Mouse (Mus musculus): ENCODE results near the gene Mrps6. TPM values are rescaled to one million over a fixed set of nuclear protein-coding genes. Genes with fewer than 3 reads are reported as not detected.
"Not testable (repeated sequence)": the region's sequence is repeated elsewhere in the genome, so short reads cannot be mapped to it uniquely, and the experiment has no call there.

Mrps6 gene
- polyA plus RNA-seq, 1 experiment from 2014 or later, result 153 TPM

DNA sequence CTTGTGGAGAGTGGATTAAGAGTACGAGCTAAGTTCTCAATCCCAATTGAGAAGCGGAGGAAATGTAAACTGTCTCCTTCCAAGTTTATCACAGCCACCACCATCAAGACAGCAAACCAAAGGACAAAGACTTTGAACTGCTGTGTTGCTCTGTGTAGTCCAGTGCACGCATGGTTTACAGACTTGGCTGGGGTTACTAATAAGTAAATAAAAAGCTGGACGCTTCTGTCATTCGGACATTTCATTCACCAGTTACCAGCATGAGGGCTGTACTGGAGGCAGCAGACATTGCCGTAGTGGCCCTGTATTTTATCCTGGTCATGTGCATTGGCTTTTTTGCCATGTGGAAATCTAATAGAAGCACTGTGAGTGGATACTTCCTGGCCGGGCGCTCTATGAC is 18.7 kb downstream of the Mrps6 start:
- H3K27ac ChIP-seq (replicated peaks), result no peak overlapping the region
- no peaks in the 10 kb centered on the region for H3K4me1 ChIP-seq
- peaks cover 22% of the 10 kb centered on the region for H3K36me3 ChIP-seq
- no peak overlapping the region for H3K4me3 ChIP-seq
- ATAC-seq (replicated peaks), result no peak
- WGBS, result 98% methylated on average over 8 of the region's 8 CpGs
- H3K4me2 ChIP-seq (replicated peaks), result no peak overlapping the region
- H3K27me3 ChIP-seq, result no peaks in the 10 kb centered on the region
- no peaks in the 10 kb centered on the region for H3K9me3 ChIP-seq
- H3K9ac ChIP-seq (replicated peaks), result no peak overlapping the region

DNA sequence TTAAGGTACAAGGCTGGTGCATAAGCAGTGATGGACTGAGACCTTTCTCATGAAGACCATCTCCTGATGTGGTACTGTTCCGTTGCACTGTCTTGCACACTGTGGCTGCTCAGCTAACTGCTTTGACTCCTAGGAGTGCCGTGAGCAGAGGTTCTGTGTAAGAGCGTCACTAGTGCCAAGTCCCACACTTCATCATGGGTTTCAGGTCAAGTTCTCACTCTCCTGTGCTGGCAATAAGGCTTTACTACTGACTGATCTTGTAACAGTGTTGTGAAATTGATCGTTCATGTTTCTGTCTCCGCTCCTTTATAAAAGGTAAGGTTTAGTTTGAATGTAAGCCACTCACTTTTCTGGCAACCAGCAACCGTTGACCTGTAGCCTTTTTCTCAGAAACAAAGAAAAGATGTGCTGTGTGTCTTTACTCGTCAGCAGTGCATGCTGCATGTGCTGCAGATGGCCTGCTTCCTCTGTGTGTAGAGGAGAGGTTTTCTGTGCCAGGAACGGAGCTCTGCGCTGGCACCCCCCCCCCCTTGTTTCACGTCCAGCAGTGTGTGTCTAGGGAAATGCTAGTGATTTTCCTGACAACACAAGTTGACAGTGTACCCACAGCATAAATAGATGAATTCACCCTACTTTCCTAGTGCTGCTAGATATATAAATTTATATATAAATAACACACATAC is 25.8 kb downstream of the Mrps6 start:
- H3K4me1 ChIP-seq, result peaks cover 2% of the 10 kb centered on the region; the same call in 1 of the 2 replicates
- no peaks in the 10 kb centered on the region for H3K9me3 ChIP-seq
- H3K4me2 ChIP-seq (replicated peaks), result no peak overlapping the region
- peaks cover 6% of the 10 kb centered on the region; the same call in 1 of the 2 replicates for H3K36me3 ChIP-seq
- no peaks in the 10 kb centered on the region for H3K27me3 ChIP-seq
- no peak overlapping the region for H3K9ac ChIP-seq (replicated peaks)
- WGBS, result 67% methylated on average over 10 of the region's 10 CpGs
- ATAC-seq (replicated peaks), result no peak
- H3K4me3 ChIP-seq, result no peak overlapping the region
- no peak overlapping the region; the same call in 1 of the 2 replicates for H3K27ac ChIP-seq (replicated peaks)

DNA sequence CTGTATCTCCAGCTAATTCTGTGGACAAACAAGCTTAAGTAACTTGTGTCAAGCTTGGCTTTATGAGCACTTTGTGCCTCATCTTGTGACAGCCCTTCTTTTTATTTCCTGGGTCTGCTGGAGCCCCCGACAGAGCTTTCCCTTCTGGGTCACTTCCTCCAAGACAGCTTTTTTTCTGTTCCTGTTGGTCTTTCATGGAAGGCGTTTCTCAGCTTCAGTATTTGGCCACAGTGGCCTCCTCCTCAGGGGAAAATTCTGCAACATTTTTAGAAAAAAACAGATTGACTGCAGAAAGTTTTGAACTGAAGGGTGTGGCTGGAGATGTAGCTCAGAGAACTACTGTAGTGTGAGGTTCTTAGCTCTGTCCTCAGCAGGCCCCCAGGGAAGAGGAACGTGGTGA is 31.2 kb downstream of the Mrps6 start:
- H3K27me3 ChIP-seq, result no peaks in the 10 kb centered on the region
- ATAC-seq (replicated peaks), result no peak

DNA sequence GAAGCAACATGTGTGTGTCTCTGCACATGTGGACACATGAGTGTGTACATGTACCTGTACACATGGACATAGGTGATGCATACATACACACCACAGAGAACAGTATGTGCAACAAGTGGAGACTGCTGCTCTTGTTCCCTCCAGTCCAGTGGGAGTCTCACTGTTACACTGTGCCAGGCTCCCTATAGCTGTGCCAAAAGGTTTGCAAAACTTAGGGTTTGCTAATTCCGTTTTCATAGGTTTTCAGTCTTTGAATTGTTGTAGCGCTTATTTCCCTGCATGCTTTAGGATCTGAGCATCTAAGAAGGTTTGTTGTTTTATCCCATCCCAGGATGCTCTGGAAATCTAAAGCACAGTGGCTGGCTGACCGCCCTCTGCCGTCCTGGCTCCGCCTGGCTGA is 33.8 kb downstream of the Mrps6 start:
- Histone ChIP-seq H3K27me3 (no peaks in the 10 kb centered on the region), H3K4me2 (replicated peaks) (no peak overlapping the region), H3K27ac (replicated peaks) (no peak overlapping the region), H3K9ac (replicated peaks) (no peak overlapping the region), H3K4me3 (no peak overlapping the region), H3K9me3 (no peaks in the 10 kb centered on the region), H3K4me1 (no peaks in the 10 kb centered on the region), H3K36me3 (no peaks in the 10 kb centered on the region)
- 79% methylated on average over 5 of the region's 5 CpGs for WGBS
- ATAC-seq (replicated peaks), result no peak

More for the DNA sequence above, 31.2 kb downstream of the Mrps6 start:
- H3K36me3 ChIP-seq, result no peaks in the 10 kb centered on the region
- H3K4me3 ChIP-seq, result no peak overlapping the region
- no peak overlapping the region for H3K9ac ChIP-seq (replicated peaks)
- H3K9me3 ChIP-seq, result no peaks in the 10 kb centered on the region
- H3K27ac ChIP-seq (replicated peaks), result no peak overlapping the region
- H3K4me1 ChIP-seq, result no peaks in the 10 kb centered on the region
- no peak overlapping the region for H3K4me2 ChIP-seq (replicated peaks)
- 57% methylated on average over 3 of the region's 3 CpGs for WGBS

DNA sequence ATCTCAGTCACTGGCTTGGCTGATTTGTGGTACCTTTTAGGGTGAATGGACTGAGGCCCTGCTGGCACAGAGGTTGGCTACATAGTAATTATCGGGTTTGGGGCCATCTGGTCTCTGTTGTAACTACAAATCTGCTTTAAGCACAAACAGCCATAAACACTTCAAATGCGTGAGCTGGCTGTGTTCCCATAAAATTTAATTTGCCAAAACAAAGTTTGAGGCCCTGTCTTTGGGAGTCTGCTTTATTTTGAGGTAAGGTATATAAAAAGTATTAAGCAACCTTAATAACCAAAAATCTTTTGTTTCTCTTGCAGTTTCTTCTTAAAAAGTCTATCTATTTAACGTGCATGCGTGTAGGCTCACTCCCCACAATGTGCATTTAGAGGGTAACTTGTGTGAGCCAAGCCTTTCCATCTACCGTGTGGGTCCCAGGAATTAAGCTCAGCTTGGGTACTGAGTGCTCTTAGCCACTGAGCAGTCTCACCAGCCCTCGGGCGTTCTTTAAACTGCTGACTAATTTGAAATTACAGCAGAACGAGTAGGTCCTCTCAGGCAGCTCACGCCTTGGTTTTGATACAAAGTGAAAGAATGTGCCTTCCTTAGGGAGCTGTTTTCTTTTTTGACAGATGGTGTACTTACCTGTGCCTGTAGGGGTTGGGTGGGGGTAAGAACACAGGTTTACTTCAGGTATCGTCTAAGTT is 40.4 kb downstream of the Mrps6 start:
- Histone ChIP-seq H3K27me3 (no peaks in the 10 kb centered on the region), H3K9ac (replicated peaks) (no peak overlapping the region), H3K4me2 (replicated peaks) (no peak overlapping the region), H3K4me1 (peaks cover 8% of the 10 kb centered on the region), H3K4me3 (no peak overlapping the region), H3K36me3 (no peaks in the 10 kb centered on the region), H3K9me3 (no peaks in the 10 kb centered on the region), H3K27ac (replicated peaks) (no peak overlapping the region)
- no peak for ATAC-seq (replicated peaks)
- WGBS, result 69% methylated on average over 10 of the region's 10 CpGs

DNA sequence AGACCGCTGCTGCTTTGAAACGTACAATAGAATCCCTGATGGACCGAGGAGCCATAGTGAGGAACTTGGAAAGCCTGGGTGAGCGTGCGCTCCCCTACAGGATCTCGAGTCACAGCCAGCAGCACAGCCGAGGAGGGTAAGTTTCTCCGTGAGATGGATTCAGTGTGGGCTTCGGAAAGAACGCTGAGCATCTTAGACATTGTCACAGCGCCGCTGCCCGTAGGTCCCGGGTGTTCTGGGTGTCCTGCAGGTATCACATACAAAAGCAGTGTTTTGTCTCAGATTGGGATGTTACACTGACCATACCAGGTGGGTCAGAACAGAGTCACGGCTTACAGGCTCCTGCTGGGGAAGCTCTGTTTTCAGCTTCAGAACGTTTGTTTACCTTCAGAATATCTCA is 41.5 kb downstream of the Mrps6 start:
- Histone ChIP-seq H3K9me3 (no peaks in the 10 kb centered on the region), H3K4me1 (peaks cover 8% of the 10 kb centered on the region), H3K4me2 (replicated peaks) (no peak overlapping the region), H3K4me3 (no peak overlapping the region), H3K9ac (replicated peaks) (no peak overlapping the region), H3K27ac (replicated peaks) (no peak overlapping the region), H3K27me3 (no peaks in the 10 kb centered on the region), H3K36me3 (no peaks in the 10 kb centered on the region)
- ATAC-seq (replicated peaks), result no peak
- WGBS, result 87% methylated on average over 16 of the region's 16 CpGs

DNA sequence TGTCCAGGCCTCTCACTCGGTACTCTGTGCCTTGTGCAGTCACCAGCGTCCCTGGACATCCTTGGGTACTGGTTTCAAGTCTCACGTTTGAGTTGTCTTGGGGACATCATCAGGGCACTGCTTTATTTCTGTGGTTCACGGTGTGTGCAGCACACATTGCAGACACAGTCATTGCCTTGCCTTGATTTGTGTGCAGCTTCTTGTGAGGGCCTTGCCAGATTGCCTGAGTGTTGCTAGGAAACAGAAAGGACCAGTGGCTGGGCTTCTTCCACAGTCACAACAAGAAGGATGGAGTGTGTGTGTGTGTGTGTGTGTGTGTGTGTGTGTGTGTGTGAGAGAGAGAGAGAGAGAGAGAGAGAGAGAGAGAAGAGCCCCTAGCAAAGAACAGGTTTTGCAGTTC is 42.0 kb downstream of the Mrps6 start:
- Histone ChIP-seq H3K27me3 (no peaks in the 10 kb centered on the region), H3K27ac (replicated peaks) (no peak overlapping the region), H3K4me3 (no peak overlapping the region), H3K4me1 (peaks cover 8% of the 10 kb centered on the region), H3K36me3 (no peaks in the 10 kb centered on the region), H3K9ac (replicated peaks) (no peak overlapping the region), H3K4me2 (replicated peaks) (no peak overlapping the region), H3K9me3 (no peaks in the 10 kb centered on the region)
- 75% methylated on average over 4 of the region's 4 CpGs for WGBS
- no peak for ATAC-seq (replicated peaks)

DNA sequence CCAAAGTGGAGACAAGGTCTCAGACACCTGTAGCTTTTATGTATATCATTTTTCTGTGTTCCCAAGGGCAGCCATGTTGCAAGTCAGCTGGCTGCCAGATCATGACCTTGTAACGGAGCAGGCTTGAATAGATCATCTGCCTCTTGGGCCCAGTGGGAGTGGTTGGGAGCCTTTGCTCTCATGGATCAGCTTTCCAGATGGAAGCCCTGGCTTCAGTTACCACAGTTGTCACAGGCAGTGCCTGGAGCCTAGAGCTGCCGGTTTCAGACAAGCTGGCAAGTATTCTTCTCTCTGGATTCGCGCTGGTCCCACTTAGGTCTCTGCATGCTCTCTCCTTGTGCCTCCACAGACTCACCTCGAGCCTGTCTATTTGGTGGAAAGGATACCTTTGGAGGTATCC is 44.0 kb downstream of the Mrps6 start:
- no peak overlapping the region for H3K27ac ChIP-seq (replicated peaks)
- no peak overlapping the region for H3K9ac ChIP-seq (replicated peaks)
- H3K27me3 ChIP-seq, result no peaks in the 10 kb centered on the region
- H3K4me2 ChIP-seq (replicated peaks), result no peak overlapping the region
- ATAC-seq (replicated peaks), result no peak
- H3K4me3 ChIP-seq, result no peak overlapping the region
- H3K36me3 ChIP-seq, result no peaks in the 10 kb centered on the region
- 81% methylated on average over 5 of the region's 5 CpGs for WGBS
- peaks cover 8% of the 10 kb centered on the region for H3K4me1 ChIP-seq
- H3K9me3 ChIP-seq, result no peaks in the 10 kb centered on the region

DNA sequence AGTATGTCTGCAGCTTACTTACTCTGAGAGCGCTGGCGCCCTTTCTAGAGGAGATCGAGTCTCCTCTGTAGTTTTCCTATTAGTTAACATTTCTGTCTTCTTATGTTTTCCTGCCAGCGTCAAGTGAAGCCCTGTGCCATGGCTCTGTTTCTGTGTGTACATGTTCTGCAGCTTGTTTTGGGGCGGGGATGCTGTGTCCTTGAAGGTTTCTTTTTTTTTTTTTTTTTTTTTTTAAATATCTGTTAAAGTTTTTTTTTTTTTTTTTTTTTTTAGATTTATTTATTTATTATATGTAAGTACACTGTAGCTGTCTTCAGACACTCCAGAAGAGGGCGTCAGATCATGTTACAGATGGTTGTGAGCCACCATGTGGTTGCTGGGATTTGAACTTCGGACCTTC is 44.9 kb downstream of the Mrps6 start:
- not testable (repeated sequence) for H3K4me1 ChIP-seq; H3K27ac ChIP-seq (replicated peaks); H3K9ac ChIP-seq (replicated peaks); H3K27me3 ChIP-seq; H3K36me3 ChIP-seq; ATAC-seq (replicated peaks); H3K4me3 ChIP-seq; H3K4me2 ChIP-seq (replicated peaks); H3K9me3 ChIP-seq
- 88% methylated on average over 7 of the region's 7 CpGs for WGBS

DNA sequence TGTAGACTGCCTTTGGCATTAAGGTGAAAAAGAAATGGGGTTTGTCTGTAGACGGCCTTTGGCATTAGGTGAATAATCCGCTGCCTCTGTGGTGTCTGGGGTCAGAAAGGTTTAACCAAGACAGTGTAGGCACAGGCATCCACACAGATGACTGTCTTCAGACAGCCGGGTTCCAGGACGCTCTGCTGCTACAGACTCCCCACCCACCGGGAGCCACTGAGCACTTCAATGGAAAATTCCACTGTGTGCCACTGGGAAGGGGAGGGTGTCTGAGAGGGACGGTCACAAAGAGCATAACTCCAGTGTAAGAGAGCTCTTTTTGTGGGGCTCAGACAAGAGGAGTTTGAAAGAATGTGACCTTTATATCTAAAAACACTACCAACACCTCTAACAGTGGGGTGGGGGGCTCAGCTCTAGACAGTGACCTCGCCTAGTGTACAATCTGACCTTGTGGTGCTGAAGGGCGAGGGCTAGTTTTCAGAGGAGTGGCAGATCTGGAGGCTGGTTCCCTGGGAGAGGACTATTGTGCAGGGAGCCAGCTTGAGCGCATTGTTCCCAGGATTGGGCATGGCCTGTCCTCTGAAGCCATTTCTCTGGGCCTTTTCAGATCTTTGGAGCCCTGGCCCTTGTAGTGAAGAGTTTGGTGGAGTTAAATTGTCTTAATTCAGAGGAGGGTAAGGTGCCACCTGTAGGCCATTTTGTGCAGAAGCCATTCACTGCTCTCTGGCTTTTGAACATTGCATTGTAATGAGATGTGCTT is 45.7 kb downstream of the Mrps6 start:
- Histone ChIP-seq H3K4me3 (no peak overlapping the region), H3K4me2 (replicated peaks) (no peak overlapping the region), H3K27me3 (no peaks in the 10 kb centered on the region), H3K9ac (replicated peaks) (no peak overlapping the region), H3K9me3 (no peaks in the 10 kb centered on the region), H3K36me3 (no peaks in the 10 kb centered on the region), H3K4me1 (peaks cover 4% of the 10 kb centered on the region), H3K27ac (replicated peaks) (no peak overlapping the region)
- 30% methylated on average over 9 of the region's 9 CpGs for WGBS
- ATAC-seq (replicated peaks), result 0 out of 2 replicates have a peak, but pooled peaks have one; percentile 16

DNA sequence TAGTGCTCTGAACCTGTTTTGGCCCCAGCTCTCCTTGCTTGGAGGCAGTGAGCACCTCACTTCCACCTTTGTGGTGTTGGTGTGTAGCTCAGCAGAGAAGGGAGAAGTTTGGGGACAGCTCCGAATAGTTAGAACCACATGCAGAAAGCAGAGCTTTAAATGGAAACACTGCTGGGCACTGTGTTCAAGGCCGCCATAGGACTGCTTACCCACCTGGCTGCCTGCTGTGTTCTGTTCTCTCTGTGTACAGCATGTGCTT is 46.2 kb downstream of the Mrps6 start:
- H3K9ac ChIP-seq (replicated peaks), result no peak overlapping the region
- H3K27ac ChIP-seq (replicated peaks), result no peak overlapping the region
- H3K27me3 ChIP-seq, result no peaks in the 10 kb centered on the region
- H3K4me2 ChIP-seq (replicated peaks), result no peak overlapping the region
- H3K36me3 ChIP-seq, result no peaks in the 10 kb centered on the region
- no peaks in the 10 kb centered on the region for H3K9me3 ChIP-seq
- no peak for ATAC-seq (replicated peaks)
- no peak overlapping the region for H3K4me3 ChIP-seq
- WGBS, result 68% methylated on average over 2 of the region's 2 CpGs
- peaks cover 4% of the 10 kb centered on the region for H3K4me1 ChIP-seq

DNA sequence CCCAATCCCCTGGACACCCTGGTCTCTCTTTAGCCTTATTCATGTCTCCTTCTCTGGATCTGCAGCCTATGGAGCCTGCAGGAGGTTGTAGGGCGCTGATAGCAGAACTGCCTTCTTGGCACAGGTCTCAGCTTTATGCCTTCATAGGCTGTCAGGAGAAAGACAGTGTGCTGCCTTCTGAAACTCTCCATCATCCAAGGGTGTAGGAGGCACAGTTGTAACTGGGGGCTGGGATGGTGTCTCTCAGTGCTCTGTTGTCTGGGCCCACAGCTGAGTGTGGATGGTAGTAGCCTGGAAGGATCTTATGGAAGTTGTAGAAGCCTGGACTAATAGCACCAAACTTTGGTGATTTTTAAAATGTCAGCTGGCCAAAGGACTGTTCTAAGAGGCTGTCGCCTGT is 46.9 kb downstream of the Mrps6 start:
- Histone ChIP-seq H3K27me3 (no peaks in the 10 kb centered on the region), H3K4me2 (replicated peaks) (no peak overlapping the region), H3K27ac (replicated peaks) (no peak overlapping the region), H3K4me3 (no peak overlapping the region), H3K36me3 (no peaks in the 10 kb centered on the region), H3K9ac (replicated peaks) (no peak overlapping the region), H3K9me3 (no peaks in the 10 kb centered on the region), H3K4me1 (peaks cover 2% of the 10 kb centered on the region)
- ATAC-seq (replicated peaks), result no peak
- WGBS, result 96% methylated on average over 2 of the region's 2 CpGs
